Mouse (Mus musculus) small intestine, adult 2 months (tissue): ENCODE measurements around the gene Fbxl20.

Experiments used
- CTCF ChIP-seq: fragments of 200-500 bp; IDR thresholded peaks from 2 replicates; pipeline ENCODE4 v1.5.1; 2012; ENCODE audit warnings: low read depth, mild to moderate bottlenecking, control low read depth, inconsistent platforms, low read length, moderate library complexity, mixed read lengths; ENCODE audit not compliant: insufficient replicate concordance, insufficient read length; ENCODE audit errors: extremely low read depth
- POLR2A ChIP-seq: fragments of 200-500 bp; IDR thresholded peaks from 2 replicates; pipeline ENCODE4 v1.6.1; 2012; ENCODE audit warnings: low read depth, mild to moderate bottlenecking, control low read depth, inconsistent platforms, low read length, moderate library complexity

DNA sequence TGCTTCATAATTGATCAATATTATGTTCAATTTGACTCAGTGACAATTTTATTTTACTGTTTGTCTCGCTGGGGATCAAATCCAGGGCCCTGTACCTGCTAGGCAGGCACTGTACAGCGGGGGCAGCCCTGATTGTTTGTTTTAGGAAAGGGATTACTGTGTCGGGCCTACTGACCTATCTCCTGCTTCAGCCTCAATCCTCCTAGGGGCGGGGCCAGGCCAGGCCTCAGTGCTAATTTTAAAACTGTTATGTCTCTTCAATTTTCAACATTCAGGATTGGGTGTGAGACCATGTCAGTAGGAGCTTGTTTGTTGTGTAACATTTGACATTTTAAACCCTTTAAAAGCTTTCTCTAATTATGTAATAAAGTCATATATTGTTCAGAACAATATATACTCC is 36.7 kb downstream of the Fbxl20 start:
- no peak for TF ChIP-seq CTCF
- TF ChIP-seq POLR2A = no peak
